Comparison of ENCODE assay signal across 8 mouse cellular contexts in genomic region chr1:91052747-91053181, GRCm38 (mm10). TPM values are rescaled to one million over a fixed set of nuclear protein-coding genes. Genes with fewer than 3 reads are reported as not detected.
A peak's percentile ranks its signal among the peaks of the same experiment; 100 is the strongest.
DNase-seq lines count a peak whose midpoint lies in the region; ATAC-seq lines count a peak whose summit lies in the region.

No protein-coding gene starts in this region.

- intact Hi-C loops in left cerebral cortex, postnatal 14 days (cut with DNase I) = no loop called here

- ATAC-seq in common myeloid progenitor, adult 5-6 weeks (replicated peaks; ENCODE audit: low read depth, poor library complexity, severe bottlenecking) = peak; percentile 71
- peak; percentile 88 for ATAC-seq in megakaryocyte-erythroid progenitor cell, adult 5-6 weeks (replicated peaks; ENCODE audit: low FRiP score, low TSS enrichment, poor library complexity, severe bottlenecking)

- DNase-seq in WW6 (ENCODE audit: low read depth, low spot score) = peak; percentile 78
- peak; percentile 91 to 93 for DNase-seq in gastrocnemius, adult 8-10 months (ENCODE audit: low spot score in 2 of 2)
- peak; percentile 41 for DNase-seq in hindlimb bud, embryonic 11.5 days (ENCODE audit: extremely low spot score, low read depth, low spot score)
- DNase-seq in left cerebral cortex, postnatal 14 days (ENCODE audit: low spot score in 2 of 2) = peak; percentile 76 to 80
- DNase-seq in right cerebral cortex, postnatal 25 days = peak; percentile 82
- peak; percentile 93 to 95 for DNase-seq in urinary bladder, postnatal 36 days (ENCODE audit: low spot score in 2 of 2)

RNA-seq across cellular contexts. Expression of gene Lrrfip1, which starts 54.2 kb away (rescaled TPM):
- total RNA-seq in common myeloid progenitor, adult 5-6 weeks (2017) = 117 and 166 TPM in 2 replicates
- 100 to 1,000 TPM; 104 to 126 (median 123) TPM for total RNA-seq in gastrocnemius, adult 8-10 months (2022)
- total RNA-seq in left cerebral cortex, postnatal 14 days (2021) = 10 to 100 TPM; 73.3 to 77.0 TPM
- 29.4 and 35.8 TPM in 2 replicates for total RNA-seq in megakaryocyte-erythroid progenitor cell, adult 5-6 weeks (2014; fragmentation: Nextera tagmentation)
- 42.4 and 70.7 TPM in 2 replicates for total RNA-seq in megakaryocyte-erythroid progenitor cell, adult 5-6 weeks (2017)

Comparison
In these comparisons a context has a peak if more than half of its experiments do, and no peak if none do; other contexts are left out.
1. Peak in every context shown above with its lines: DNase-seq and ATAC-seq.
2. DNase-seq: peak in every context shown above with its lines; median percentile 94 in urinary bladder, postnatal 36 days; 92 in gastrocnemius, adult 8-10 months; 82 in right cerebral cortex, postnatal 25 days; 78 in WW6; 78 in left cerebral cortex, postnatal 14 days; 41 in hindlimb bud, embryonic 11.5 days.